Mouse (Mus musculus): Measurements from ENCODE around the gene Tmem184c.

GRCm38 (mm10) chr8:77659534-77660080 is 49.1 kb upstream of the Tmem184c start:
- no peak for TF ChIP-seq CTCF (IDR thresholded peaks at IDR 0.05; ENCODE audit: low read depth)
- no peak for TF ChIP-seq EP300 (IDR thresholded peaks at IDR 0.05; ENCODE audit: low read depth)
